Mouse (Mus musculus) embryo, embryonic 11.5 days (tissue): Measurements from ENCODE around the gene Zfp574.

Source experiments
- DNase-seq: peaks from one replicate; pipeline ENCODE4 v3.0.0-alpha.2; 2012; ENCODE audit warnings: low read depth, low spot score

Gene Zfp574

GRCm38 (mm10) chr7:25112178-25112955, 40.0 kb downstream of the Zfp574 start:
- no peak for DNase-seq

DNA sequence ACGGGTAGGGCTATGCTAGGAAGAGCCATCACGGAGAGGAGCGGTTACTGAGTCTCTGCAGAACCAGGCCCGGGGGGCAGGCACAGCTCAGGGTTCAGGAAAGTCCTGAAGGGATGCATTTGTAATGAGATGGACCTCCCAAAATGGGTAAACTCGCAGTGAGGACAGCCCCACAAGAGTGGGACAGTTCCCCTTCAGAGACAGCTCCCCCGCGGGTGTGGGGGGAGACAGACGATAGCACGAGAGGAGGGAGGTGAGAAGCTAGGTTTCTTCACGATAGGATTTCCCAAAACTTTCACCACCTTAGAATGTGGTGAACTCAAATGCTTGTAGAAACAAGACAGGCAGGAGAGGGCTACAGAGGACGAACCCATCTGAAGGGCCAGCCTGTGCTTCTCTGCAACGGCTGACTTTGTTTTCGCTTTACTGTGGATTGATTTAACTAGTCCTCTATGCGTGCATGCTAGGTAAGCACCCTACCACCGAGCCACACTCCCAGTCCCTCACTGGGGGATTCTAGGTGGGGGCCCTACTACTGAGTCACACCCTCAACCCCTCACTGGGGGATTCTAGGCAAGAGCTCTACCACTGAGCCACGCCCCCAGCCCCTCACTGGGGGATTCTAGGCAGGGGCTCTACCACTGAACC, 40.7 kb downstream of the Zfp574 start:
- no peak for DNase-seq

DNA sequence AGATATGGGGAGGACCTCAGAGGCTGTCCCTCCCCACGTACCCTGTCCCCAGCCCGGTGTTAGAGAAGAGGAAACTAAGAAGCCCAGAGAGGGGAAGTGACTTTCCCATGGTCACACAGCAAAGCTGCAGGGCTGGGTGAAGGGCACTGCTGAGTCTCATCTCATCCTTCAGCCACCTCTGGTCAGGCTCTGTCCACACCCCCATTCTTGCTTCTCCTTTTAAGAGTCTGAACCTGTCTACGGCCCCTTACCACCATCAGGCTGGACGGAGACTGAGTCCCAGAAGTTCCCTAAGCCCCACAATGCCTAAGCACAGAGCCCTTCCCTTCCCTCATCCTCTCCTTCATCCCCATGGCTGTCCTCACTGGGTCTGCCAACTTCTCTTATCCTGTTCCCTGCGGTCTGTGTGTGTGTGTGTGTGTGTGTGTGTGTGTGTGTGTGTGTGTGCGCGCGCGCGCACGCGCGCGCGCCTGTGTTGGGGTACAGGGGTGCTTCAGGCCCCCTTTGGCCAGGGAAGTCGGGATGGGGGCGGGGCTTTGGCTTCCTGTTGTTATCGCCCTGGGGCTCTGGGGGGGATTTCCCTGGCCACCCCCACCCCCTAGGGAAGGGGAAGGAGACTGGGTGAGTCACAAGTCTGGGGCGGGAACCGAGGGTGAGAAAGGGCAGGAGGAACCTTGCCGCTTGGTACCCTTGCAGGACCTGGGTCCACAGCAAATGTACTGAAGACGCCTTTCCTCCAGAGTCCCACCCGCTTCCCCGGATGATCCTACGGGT, 47.9 kb downstream of the Zfp574 start:
- no peak for DNase-seq

DNA sequence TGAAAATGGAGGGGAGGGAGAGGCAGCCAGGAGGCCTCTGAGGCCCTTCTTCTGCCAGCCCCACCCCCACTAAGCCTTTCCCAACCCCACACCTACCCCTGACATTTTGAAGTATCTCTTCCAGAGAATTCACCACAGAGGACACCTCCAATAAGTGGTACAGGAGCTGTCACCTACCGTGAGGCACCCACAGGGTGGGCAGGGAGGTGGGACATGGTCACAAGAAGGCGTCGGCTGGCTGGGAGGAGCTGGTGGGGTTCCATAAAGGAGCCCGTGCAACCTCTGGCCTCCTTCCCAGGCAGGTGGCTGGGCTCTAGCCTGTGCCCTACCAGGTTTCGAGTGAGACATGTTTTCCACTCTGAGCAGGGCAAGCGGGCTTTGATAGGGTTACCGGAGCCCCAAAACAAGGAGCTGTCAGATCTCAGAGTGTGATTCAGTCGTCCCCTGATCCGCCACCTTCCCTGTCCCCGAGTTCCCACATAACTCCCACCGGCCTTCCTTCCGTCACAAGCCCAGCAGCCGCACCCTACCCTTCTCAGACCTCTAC, 48.9 kb downstream of the Zfp574 start:
- DNase-seq = no peak

- DNase-seq = no peak
These were observed 53.4 kb downstream of the Zfp574 start for GRCm38 (mm10) chr7:25125716-25126281.

DNA sequence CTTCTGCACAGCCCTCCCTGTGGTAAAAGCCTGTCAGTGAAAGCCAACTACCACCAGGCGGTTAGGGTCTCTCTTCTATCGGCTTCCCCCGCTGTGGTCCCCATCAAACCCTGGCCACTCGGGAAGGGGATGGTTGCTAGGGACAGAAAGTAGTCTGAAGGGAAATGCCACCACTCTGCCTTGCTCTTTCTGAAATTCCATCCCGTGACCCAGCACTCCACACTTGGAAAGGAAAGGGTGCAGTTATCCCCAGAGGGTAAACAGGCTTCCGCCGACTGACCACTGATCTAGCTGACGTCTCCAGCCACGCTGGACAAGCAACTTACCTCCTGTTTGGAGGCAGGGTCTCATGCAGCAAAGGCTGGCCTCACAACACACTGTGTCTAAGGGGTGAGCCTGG, 55.6 kb downstream of the Zfp574 start:
- no peak for DNase-seq

DNA sequence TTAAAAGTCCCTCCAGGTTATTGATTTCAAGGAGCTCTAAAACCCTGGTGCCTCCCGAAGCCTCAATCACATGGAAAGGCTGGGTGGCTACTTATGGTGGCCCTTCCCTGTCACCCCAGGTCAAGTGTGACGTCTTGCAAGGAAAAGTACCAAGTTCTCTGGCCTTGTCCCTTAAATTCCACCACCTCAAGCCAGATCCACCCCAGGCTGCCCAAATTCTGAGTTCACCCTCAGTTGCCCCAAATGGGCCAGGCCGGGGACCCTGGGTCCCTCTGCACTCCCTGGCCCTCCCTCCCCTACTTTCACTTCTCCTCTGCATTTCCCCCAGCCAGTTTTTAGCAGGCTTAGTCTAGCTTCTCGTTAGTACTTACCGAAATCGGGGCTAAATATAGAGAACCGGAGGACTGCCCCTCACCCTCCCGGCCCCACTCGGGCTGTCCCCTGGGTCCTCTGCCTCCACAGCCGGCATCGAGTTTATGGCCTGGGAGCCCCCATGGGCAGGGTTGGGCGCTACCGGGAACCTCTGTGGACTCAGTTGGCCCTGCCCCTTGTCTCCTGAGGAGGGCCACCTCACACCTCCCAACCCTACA, 57.1 kb downstream of the Zfp574 start:
- DNase-seq = no peak

- DNase-seq = no peak
These were observed 58.2 kb downstream of the Zfp574 start for GRCm38 (mm10) chr7:25130565-25130964.

GRCm38 (mm10) chr7:25131247-25131646, 58.9 kb downstream of the Zfp574 start:
- DNase-seq = no peak

DNA sequence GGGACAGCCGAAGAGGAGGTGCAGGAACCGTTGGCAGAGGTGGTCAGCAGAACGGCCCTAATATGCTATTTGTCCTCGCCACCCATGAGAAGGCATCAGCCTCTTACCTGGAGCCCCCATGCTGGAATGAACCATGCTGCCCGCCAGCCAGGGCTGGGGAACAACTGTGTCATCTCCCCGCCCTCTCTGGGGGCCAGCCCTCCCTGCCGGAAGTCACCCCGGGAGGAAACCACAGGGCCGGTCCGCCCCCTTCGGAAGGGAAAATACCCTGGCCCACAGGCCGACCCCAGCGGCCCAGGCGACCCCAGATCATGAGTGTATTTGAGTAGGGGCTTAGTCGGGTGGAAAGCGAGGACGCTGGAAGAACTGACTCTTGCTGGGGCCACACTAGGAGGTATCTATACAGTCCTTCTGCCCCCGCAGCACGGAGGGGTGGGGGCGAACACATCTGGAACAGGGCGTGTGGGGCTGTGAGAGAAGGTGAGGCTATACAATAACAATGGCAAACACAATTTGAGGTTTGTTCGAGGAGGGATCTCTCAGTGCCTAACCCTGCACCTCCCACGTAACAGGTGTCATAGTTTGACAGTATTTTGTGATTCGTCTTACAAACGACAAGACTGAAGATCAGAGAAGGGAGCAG, 60.1 kb downstream of the Zfp574 start:
- no peak for DNase-seq
